Comparison of ENCODE assay signal across 9 mouse cellular contexts in genomic region chr7:140057413-140058407, GRCm38 (mm10). TPM values are rescaled to one million over a fixed set of nuclear protein-coding genes. Genes with fewer than 3 reads are reported as not detected.
DNase-seq lines count a peak whose midpoint lies in the region; ATAC-seq lines count a peak whose summit lies in the region.
"Had no signal": no experiment of that assay in that cellular context is flagged by ENCODE, and none has a peak within 500 bp of the region (broad histone marks: within the 10 kb centered on the region; RNA-seq: fewer than 3 reads in every experiment).

No protein-coding gene starts in this region.

- peak; percentile 54; the same call in 1 of the 2 replicates for ATAC-seq in heart, embryonic 14.5 days (ENCODE audit: insufficient number of reproducible peaks, insufficient read depth, low FRiP score, low read depth)
- ATAC-seq in limb, embryonic 12.5 days (ENCODE audit: insufficient number of reproducible peaks, insufficient read depth, low FRiP score, low TSS enrichment, low read depth): 0 out of 2 replicates have a peak, but pooled peaks have one; percentile 54
- no peak for ATAC-seq in erythroid progenitor cell, adult 5-6 weeks (replicated peaks; ENCODE audit: low FRiP score, poor library complexity, severe bottlenecking)

- no peaks in the 10 kb centered on the region for H3K36me3 ChIP-seq in heart, embryonic 14.5 days (ENCODE audit: control insufficient read depth, insufficient read depth, low read length)
- no peaks in the 10 kb centered on the region for H3K36me3 ChIP-seq in limb, embryonic 12.5 days
- H3K36me3 ChIP-seq: G1E had no signal

- H3K27ac ChIP-seq in heart, embryonic 14.5 days (replicated peaks in 1 of 2; ENCODE audit: control insufficient read depth in 1 of 2, insufficient read depth in 1 of 2, low read depth in 2 of 2, low read length in 2 of 2): no peak overlapping the region
- no peak overlapping the region for H3K27ac ChIP-seq in limb, embryonic 12.5 days

- 2% methylated on average over 53 of the region's 53 CpGs for WGBS in heart, embryonic 14.5 days
- 3% methylated on average over 53 of the region's 53 CpGs for WGBS in limb, embryonic 12.5 days

- DNase-seq in heart, adult 11 months: peak; percentile 89
- DNase-seq in heart, adult 8-10 months (ENCODE audit: low spot score): no peak
- DNase-seq in brain, adult 2 months (ENCODE audit: low read depth, low spot score): peak; percentile 18
- DNase-seq in neural tube, embryonic 10.5 days (ENCODE audit: extremely low spot score, low spot score): peak; percentile 85
- no peak for DNase-seq in spleen, postnatal 36 days (ENCODE audit: low spot score in 2 of 2)

- H3K27me3 ChIP-seq in heart, embryonic 14.5 days (ENCODE audit: control insufficient read depth, insufficient read depth, low read length): peaks cover 96% of the 10 kb centered on the region
- H3K27me3 ChIP-seq in limb, embryonic 12.5 days: peaks cover 87% of the 10 kb centered on the region

- H3K4me1 ChIP-seq in heart, embryonic 14.5 days (ENCODE audit: control insufficient read depth in 2 of 2, insufficient read depth in 2 of 2, low read length in 2 of 2): peaks cover 6 to 10% of the 10 kb centered on the region in 2 experiments; a peak in 3 of 4 replicates
- peaks cover 29% of the 10 kb centered on the region for H3K4me1 ChIP-seq in limb, embryonic 12.5 days (replicated peaks)

- peak overlapping the region; percentile 84 for H3K4me2 ChIP-seq in heart, embryonic 14.5 days (ENCODE audit: low read length)
- peak overlapping the region; percentile 90 for H3K4me2 ChIP-seq in limb, embryonic 12.5 days

- peaks cover 5% of the 10 kb centered on the region; the same call in 1 of the 2 replicates for H3K9me3 ChIP-seq in heart, embryonic 14.5 days (ENCODE audit: control insufficient read depth, low read length)
- H3K9me3 ChIP-seq in limb, embryonic 12.5 days: no peaks in the 10 kb centered on the region
- H3K9me3 ChIP-seq: G1E had no signal

- peak overlapping the region; percentile 61 for H3K9ac ChIP-seq in heart, embryonic 14.5 days (ENCODE audit: low read length)
- peak overlapping the region; percentile 69 for H3K9ac ChIP-seq in limb, embryonic 12.5 days (replicated peaks)

- peak overlapping the region; percentile 46 to 50 for H3K4me3 ChIP-seq in heart, embryonic 14.5 days (ENCODE audit: control insufficient read depth in 1 of 2, insufficient read depth in 1 of 2, low read depth in 1 of 2, low read length in 2 of 2)
- peak overlapping the region; percentile 49 for H3K4me3 ChIP-seq in limb, embryonic 12.5 days (replicated peaks)

RNA-seq across cellular contexts. Expression of gene Msx3, which starts 8.8 kb away (rescaled TPM):
- not detected for total RNA-seq in heart, adult 8-10 months (2022)
- not detected in 2 replicates for polyA plus RNA-seq in heart, embryonic 14.5 days (2014; fragmentation: Nextera tagmentation; extraction: Ambion mirVana)
- 0.10 TPM in 1 of 2 replicates, not detected in the other for polyA plus RNA-seq in limb, embryonic 12.5 days (2016; fragmentation: Nextera tagmentation; extraction: Ambion mirVana)
- total RNA-seq in erythroid progenitor cell, adult 5-6 weeks (2015; ENCODE audit: low replicate concordance): not detected in 2 replicates
- total RNA-seq in erythroid progenitor cell, adult 5-6 weeks (2017; ENCODE audit: low replicate concordance): not detected in 2 replicates
- polyA plus RNA-seq: G1E had no signal

RNA-seq across cellular contexts. Expression of gene Tubgcp2, which starts 21.2 kb away (rescaled TPM):
- total RNA-seq in heart, adult 8-10 months (2022): 10 to 100 TPM; 32.6 to 37.0 (median 34.9) TPM
- 32.8 and 34.2 TPM in 2 replicates for polyA plus RNA-seq in heart, embryonic 14.5 days (2014; fragmentation: Nextera tagmentation; extraction: Ambion mirVana)
- 82.3 and 82.8 TPM in 2 replicates for polyA plus RNA-seq in limb, embryonic 12.5 days (2016; fragmentation: Nextera tagmentation; extraction: Ambion mirVana)
- total RNA-seq in erythroid progenitor cell, adult 5-6 weeks (2015; ENCODE audit: low replicate concordance): 18.0 and 24.1 TPM in 2 replicates
- total RNA-seq in erythroid progenitor cell, adult 5-6 weeks (2017; ENCODE audit: low replicate concordance): 26.9 and 48.3 TPM in 2 replicates

RNA-seq across cellular contexts. Expression of gene Zfp511, which starts 21.5 kb away (rescaled TPM):
- 10 to 100 TPM in 2 of 4 experiments, 1 to 10 TPM in 2; 7.7 to 11.8 (median 10.7) TPM for total RNA-seq in heart, adult 8-10 months (2022)
- 33.7 and 34.6 TPM in 2 replicates for polyA plus RNA-seq in heart, embryonic 14.5 days (2014; fragmentation: Nextera tagmentation; extraction: Ambion mirVana)
- 41.4 and 43.0 TPM in 2 replicates for polyA plus RNA-seq in limb, embryonic 12.5 days (2016; fragmentation: Nextera tagmentation; extraction: Ambion mirVana)
- total RNA-seq in erythroid progenitor cell, adult 5-6 weeks (2015; ENCODE audit: low replicate concordance): 12.6 and 33.1 TPM in 2 replicates
- 4.0 and 12.8 TPM in 2 replicates for total RNA-seq in erythroid progenitor cell, adult 5-6 weeks (2017; ENCODE audit: low replicate concordance)

RNA-seq across cellular contexts. Expression of gene Caly, which starts 24.6 kb away (rescaled TPM):
- under 1 TPM in 3 of 4 experiments, not detected in 1; 0.25 to 0.50 (median 0.30) TPM for total RNA-seq in heart, adult 8-10 months (2022)
- polyA plus RNA-seq in heart, embryonic 14.5 days (2014; fragmentation: Nextera tagmentation; extraction: Ambion mirVana): 0.20 and 0.42 TPM in 2 replicates
- 1.8 and 2.5 TPM in 2 replicates for polyA plus RNA-seq in limb, embryonic 12.5 days (2016; fragmentation: Nextera tagmentation; extraction: Ambion mirVana)
- not detected in 2 replicates for total RNA-seq in erythroid progenitor cell, adult 5-6 weeks (2015; ENCODE audit: low replicate concordance)
- total RNA-seq in erythroid progenitor cell, adult 5-6 weeks (2017; ENCODE audit: low replicate concordance): not detected in 2 replicates
- total RNA-seq: G1E had no signal
- polyA plus RNA-seq: G1E had no signal

RNA-seq across cellular contexts. Expression of gene Prap1, which starts 35.5 kb away (rescaled TPM):
- not detected for total RNA-seq in heart, adult 8-10 months (2022)
- 0.59 TPM in 1 of 2 replicates, not detected in the other for polyA plus RNA-seq in heart, embryonic 14.5 days (2014; fragmentation: Nextera tagmentation; extraction: Ambion mirVana)
- polyA plus RNA-seq in limb, embryonic 12.5 days (2016; fragmentation: Nextera tagmentation; extraction: Ambion mirVana): not detected in 2 replicates
- total RNA-seq in erythroid progenitor cell, adult 5-6 weeks (2015; ENCODE audit: low replicate concordance): not detected in 2 replicates
- total RNA-seq in erythroid progenitor cell, adult 5-6 weeks (2017; ENCODE audit: low replicate concordance): not detected in 2 replicates
- total RNA-seq: G1E had no signal
- polyA plus RNA-seq: G1E had no signal

Comparison
In these comparisons a context has a peak if more than half of its experiments do, and no peak if none do; other contexts are left out.
1. DNase-seq: peak in heart, adult 11 months (single experiment), brain, adult 2 months (single experiment) and neural tube, embryonic 10.5 days (single experiment); none in heart, adult 8-10 months (single experiment) and spleen, postnatal 36 days (0 of 2).